Mouse (Mus musculus) gastrocnemius, postnatal 10 days (tissue): ENCODE data around the gene Pdcd4. TPM values are rescaled to one million over a fixed set of nuclear protein-coding genes. Genes with fewer than 3 reads are reported as not detected.
"Not testable (repeated sequence)": the region's sequence is repeated elsewhere in the genome, so short reads cannot be mapped to it uniquely, and the experiment has no call there.

Experiments
- DNase-seq: peaks from one replicate; pipeline ENCODE4 v3.0.0; 2021; ENCODE audit warnings: mixed read lengths
- total RNA-seq, 2 experiments: library from RNA; stranded (reverse); gene quantifications; 2 replicates each; pipeline ENCODE4 v1.2.3; 2021

Gene Pdcd4
- total RNA-seq, 2 experiments from 2014 or later: 27.6 to 32.3 TPM

GRCm38 (mm10) chr19:53901931-53902738, 10.1 kb downstream of the Pdcd4 start:
- no peak for DNase-seq

GRCm38 (mm10) chr19:53902739-53903487, 10.9 kb downstream of the Pdcd4 start:
- peak; percentile 95 for DNase-seq

GRCm38 (mm10) chr19:53903507-53904321, 11.7 kb downstream of the Pdcd4 start:
- peak; percentile 64 for DNase-seq

- no peak for DNase-seq
Measured at GRCm38 (mm10) chr19:53904833-53905480, 12.9 kb downstream of the Pdcd4 start.

- DNase-seq: no peak
Measured at GRCm38 (mm10) chr19:53906033-53906702, 14.1 kb downstream of the Pdcd4 start.

GRCm38 (mm10) chr19:53906703-53907070, 14.7 kb downstream of the Pdcd4 start:
- DNase-seq: not testable (repeated sequence)

- DNase-seq: no peak
Measured at GRCm38 (mm10) chr19:53914950-53915349, 22.9 kb downstream of the Pdcd4 start.

GRCm38 (mm10) chr19:53919541-53919940, 27.5 kb downstream of the Pdcd4 start:
- DNase-seq: no peak

GRCm38 (mm10) chr19:53921996-53922395, 30.0 kb downstream of the Pdcd4 start:
- not testable (repeated sequence) for DNase-seq

GRCm38 (mm10) chr19:53925338-53925751, 33.3 kb downstream of the Pdcd4 start:
- peak; percentile 12 for DNase-seq

GRCm38 (mm10) chr19:53926705-53927104, 34.7 kb downstream of the Pdcd4 start:
- no peak for DNase-seq

- DNase-seq: no peak
Measured at GRCm38 (mm10) chr19:53929218-53929617, 37.2 kb downstream of the Pdcd4 start.

GRCm38 (mm10) chr19:53933050-53933449, 41.0 kb downstream of the Pdcd4 start:
- DNase-seq: no peak

- no peak for DNase-seq
Measured at GRCm38 (mm10) chr19:53934046-53934445, 42.0 kb downstream of the Pdcd4 start.

GRCm38 (mm10) chr19:53939467-53939866, 47.4 kb downstream of the Pdcd4 start:
- no peak for DNase-seq

- no peak for DNase-seq
Measured at GRCm38 (mm10) chr19:53941139-53941538, 49.1 kb downstream of the Pdcd4 start.

- DNase-seq: no peak
Measured at GRCm38 (mm10) chr19:53942342-53942741, 50.3 kb downstream of the Pdcd4 start.

GRCm38 (mm10) chr19:53943802-53944785, 52.1 kb downstream of the Pdcd4 start, which contains the start of the genes Shoc2 and Bbip1:
Shoc2 (plus strand) TSS chr19:53944306.
Bbip1 (minus strand) TSS chr19:53944627.
- DNase-seq: peak; percentile 97

GRCm38 (mm10) chr19:53944786-53945169, 52.7 kb downstream of the Pdcd4 start:
- no peak for DNase-seq
